Mouse (Mus musculus) heart, adult 2 months (tissue): ENCODE results near the gene Cox4i2.

ENCODE experiments used
- CTCF ChIP-seq: fragments of 200-600 bp; IDR thresholded peaks from 2 replicates; pipeline ENCODE4 v1.8.1; 2022; ENCODE audit warnings: antibody characterized with exemption, mild to moderate bottlenecking, moderate library complexity
- POLR2A ChIP-seq: fragments of 200-500 bp; IDR thresholded peaks from 2 replicates; pipeline ENCODE4 v1.6.1; 2011; ENCODE audit warnings: mild to moderate bottlenecking, low read depth, low read length, control low read depth; ENCODE audit not compliant: insufficient read depth

- no peak for TF ChIP-seq CTCF
- no peak for TF ChIP-seq POLR2A
These were observed 46.2 kb downstream of the Cox4i2 start for GRCm38 (mm10) chr2:152799954-152800761.
